Mouse (Mus musculus) limb, embryonic 14.5 days (tissue): ENCODE measurements around the gene Dusp11. TPM values are rescaled to one million over a fixed set of nuclear protein-coding genes. Genes with fewer than 3 reads are reported as not detected.
"Not testable (repeated sequence)": the region's sequence is repeated elsewhere in the genome, so short reads cannot be mapped to it uniquely, and the experiment has no call there.

Source experiments
- ATAC-seq: fragments of 200-750 bp; cut with Nextera tagmentation; 2 replicates; pipeline ENCODE4 v1.8.0; 2017; ENCODE audit warnings: low read depth, moderate number of reproducible peaks, moderate TSS enrichment; ENCODE audit not compliant: low FRiP score
- DNase-seq: peaks from one replicate; pipeline ENCODE4 v3.0.0-alpha.2; 2015; ENCODE audit warnings: low spot score
- H3K27ac ChIP-seq: fragments of 300-500 bp; sonication (generic); replicated peaks from 2 replicates; pipeline ENCODE4 v1.5.1; 2014; ENCODE audit warnings: low read depth, mild to moderate bottlenecking, low read length, moderate library complexity, mixed read lengths
- H3K27me3 ChIP-seq: fragments of 300-500 bp; sonication (generic); 2 replicates; pipeline ENCODE4 v1.6.1; 2014; ENCODE audit warnings: low read length, mixed read lengths; ENCODE audit not compliant: control insufficient read depth, insufficient read depth
- H3K36me3 ChIP-seq: fragments of 300-500 bp; sonication (generic); 2 replicates; pipeline ENCODE4 v1.6.1; 2014; ENCODE audit warnings: mild to moderate bottlenecking, low read length, moderate library complexity, mixed read lengths; ENCODE audit not compliant: control insufficient read depth, insufficient read depth
- H3K4me1 ChIP-seq: fragments of 300-500 bp; sonication (generic); 2 replicates; pipeline ENCODE4 v1.6.1; 2014; ENCODE audit warnings: antibody characterized with exemption, low read length, mixed read lengths; ENCODE audit not compliant: control insufficient read depth, insufficient read depth
- H3K4me2 ChIP-seq: fragments of 300-500 bp; sonication (generic); replicated peaks from 2 replicates; pipeline ENCODE4 v1.6.1; 2014; ENCODE audit warnings: low read depth, mild to moderate bottlenecking, low read length, moderate library complexity; ENCODE audit not compliant: severe bottlenecking
- H3K4me3 ChIP-seq: fragments of 300-500 bp; sonication (generic); replicated peaks from 2 replicates; pipeline ENCODE4 v1.5.1; 2014; ENCODE audit warnings: low read length
- H3K9ac ChIP-seq: fragments of 300-500 bp; sonication (generic); 2 replicates; pipeline ENCODE4 v1.6.1; 2014; ENCODE audit warnings: mild to moderate bottlenecking, low read depth, low read length, moderate library complexity; ENCODE audit not compliant: severe bottlenecking
- H3K9me3 ChIP-seq: fragments of 300-500 bp; sonication (generic); 2 replicates; pipeline ENCODE4 v1.6.1; 2016; ENCODE audit warnings: low read length; ENCODE audit not compliant: control insufficient read depth
- POLR2A ChIP-seq: fragments of 200-500 bp; IDR thresholded peaks from 2 replicates; pipeline ENCODE4 v1.8.0; 2012; ENCODE audit warnings: inconsistent platforms, mild to moderate bottlenecking, moderate library complexity, borderline replicate concordance; ENCODE audit not compliant: insufficient read depth, insufficient read length; ENCODE audit errors: extremely low read depth
- WGBS: fragments of 180-500 bp; shearing (Covaris S2); extraction: QIAGEN DNeasy Blood & Tissue Kit; methylation state at CpG from one replicate; pipeline ENCODE4 v1.1.7; 2014; 5-methylcytosine and 5-hydroxymethylcytosine counted together
- polyA plus RNA-seq, 2 experiments: library from polyadenylated mRNA; depleted of rRNA in 1 of 2; stranded (reverse) in 1 of 2; unstranded in 1 of 2; fragments of >200 nt; fragmentation: Nextera tagmentation in 1 of 2; extraction: Ambion mirVana in 1 of 2; gene quantifications; 2 replicates each; pipeline versions ENCODE4 v1.2.1 to v1.2.3; 2012 to 2014

The Dusp11 gene
- polyA plus RNA-seq, 2 experiments = 46.3 to 115 TPM

DNA sequence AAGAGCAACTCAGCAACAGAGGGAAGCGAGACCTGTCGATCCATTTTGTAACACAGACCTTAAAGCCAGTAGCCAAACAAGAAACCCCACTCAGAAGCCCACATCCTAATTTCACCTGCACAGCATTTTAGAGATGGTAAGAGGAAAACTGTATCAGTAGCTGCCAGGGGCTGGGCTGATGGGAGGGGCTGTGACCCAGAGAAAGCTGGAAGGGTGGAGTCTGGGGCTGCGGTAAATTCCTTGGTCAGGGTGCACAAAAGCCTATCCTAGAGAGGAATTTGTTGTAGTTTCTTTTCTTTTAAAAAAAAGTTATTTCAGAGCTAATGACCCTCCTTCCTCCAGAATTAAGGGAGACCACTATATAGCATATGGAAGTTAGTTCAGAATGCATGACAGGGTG is 19.0 kb downstream of the Dusp11 start:
- no peaks in the 10 kb centered on the region for H3K9me3 ChIP-seq
- no peak for ATAC-seq
- no peak overlapping the region for H3K9ac ChIP-seq
- peaks cover 55% of the 10 kb centered on the region for H3K36me3 ChIP-seq
- H3K4me3 ChIP-seq = no peak overlapping the region
- H3K4me2 ChIP-seq = no peak overlapping the region
- no peak overlapping the region for H3K27ac ChIP-seq
- TF ChIP-seq POLR2A = no peak
- 95% methylated on average over 3 of the region's 3 CpGs for WGBS
- no peak for DNase-seq
- H3K27me3 ChIP-seq = no peaks in the 10 kb centered on the region
- no peaks in the 10 kb centered on the region for H3K4me1 ChIP-seq

GRCm38 (mm10) chr6:85938701-85939100 is 22.8 kb downstream of the Dusp11 start:
- Histone ChIP-seq H3K4me2 (no peak overlapping the region), H3K4me1 (no peaks in the 10 kb centered on the region), H3K36me3 (peaks cover 18% of the 10 kb centered on the region), H3K4me3 (no peak overlapping the region), H3K9me3 (no peaks in the 10 kb centered on the region), H3K27me3 (no peaks in the 10 kb centered on the region), H3K9ac (no peak overlapping the region), H3K27ac (no peak overlapping the region)
- DNase-seq = no peak
- ATAC-seq = no peak
- TF ChIP-seq POLR2A = no peak
- 75% methylated on average over 10 of the region's 10 CpGs for WGBS

GRCm38 (mm10) chr6:85936508-85937465 is 24.7 kb downstream of the Dusp11 start:
- peak; percentile 93 for ATAC-seq
- H3K27ac ChIP-seq = 0 out of 2 replicates have a peak overlapping the region, but pooled peaks have one; percentile 33
- H3K4me2 ChIP-seq = peak overlapping the region; percentile 59
- H3K27me3 ChIP-seq, H3K4me1 ChIP-seq, H3K36me3 ChIP-seq, H3K9me3 ChIP-seq: not testable (repeated sequence)
- peak; percentile 17; the same call in 1 of the 2 replicates for TF ChIP-seq POLR2A
- peak; percentile 66 for DNase-seq
- H3K9ac ChIP-seq = peak overlapping the region; percentile 59
- H3K4me3 ChIP-seq = peak overlapping the region; percentile 45
- WGBS = 1% methylated on average over 45 of the region's 50 CpGs

DNA sequence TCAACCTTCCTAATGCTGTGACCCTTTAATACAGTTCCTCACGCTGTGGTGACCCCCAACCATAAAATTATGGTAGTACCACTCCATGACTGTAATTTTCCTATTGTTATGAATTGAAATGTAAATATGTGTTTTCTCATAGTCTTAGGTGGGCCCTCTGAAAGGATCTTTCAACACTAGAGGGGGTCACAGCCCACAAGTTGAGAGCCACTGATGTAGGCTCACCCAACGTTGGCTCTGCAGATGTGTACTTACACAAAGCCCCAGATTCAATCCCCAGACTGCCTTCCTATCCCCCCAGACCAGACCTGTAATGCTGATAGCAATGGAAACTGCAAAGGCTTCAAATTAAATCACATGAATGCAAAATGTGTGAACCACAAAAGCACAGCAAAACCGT is 25.8 kb downstream of the Dusp11 start:
- Histone ChIP-seq H3K27ac (no peak overlapping the region), H3K9ac (no peak overlapping the region), H3K36me3 (peaks cover 3% of the 10 kb centered on the region; the same call in 1 of the 2 replicates), H3K4me3 (no peak overlapping the region), H3K4me2 (no peak overlapping the region), H3K27me3 (no peaks in the 10 kb centered on the region), H3K4me1 (no peaks in the 10 kb centered on the region), H3K9me3 (no peaks in the 10 kb centered on the region)
- 61% methylated on average over 3 of the region's 3 CpGs for WGBS
- no peak for ATAC-seq
- TF ChIP-seq POLR2A = no peak
- no peak for DNase-seq

- Histone ChIP-seq H3K36me3 (peaks cover 12% of the 10 kb centered on the region), H3K4me1 (no peaks in the 10 kb centered on the region), H3K9ac (no peak overlapping the region), H3K27me3 (no peaks in the 10 kb centered on the region), H3K9me3 (no peaks in the 10 kb centered on the region), H3K4me3 (no peak overlapping the region), H3K4me2 (no peak overlapping the region), H3K27ac (no peak overlapping the region)
- ATAC-seq (no peak), DNase-seq (no peak)
- WGBS = 83% methylated on average over 8 of the region's 8 CpGs
- TF ChIP-seq POLR2A = no peak
Measured at GRCm38 (mm10) chr6:85934047-85934446, 27.4 kb downstream of the Dusp11 start.
